Mouse (Mus musculus) embryo, embryonic 10 days (tissue): ENCODE measurements at regions not wholly inside any gene's neighbourhood (a gene's known extent, or its start where the extent isn't known, plus 50 kb on each side); places are given as distances from the start of the nearest gene placed in this dataset.

Source experiments
- DNase-seq: peaks from one replicate; pipeline ENCODE4 v3.0.0-alpha.2; 2015; ENCODE audit warnings: low spot score

GRCm38 (mm10) chr13:97616919-97617318 lies 143.5 kb downstream of the Gm10260 start:
- DNase-seq: no peak

- peak; percentile 72 for DNase-seq
These were observed 153.2 kb downstream of the Gm10260 start for GRCm38 (mm10) chr13:97607221-97607723.

- no peak for DNase-seq
These were observed 156.0 kb downstream of the Gm10260 start for GRCm38 (mm10) chr13:97604451-97604850.

GRCm38 (mm10) chr13:97601135-97601730 lies 159.2 kb downstream of the Gm10260 start:
- DNase-seq: no peak

- no peak for DNase-seq
These were observed 160.3 kb downstream of the Gm10260 start for GRCm38 (mm10) chr13:97600136-97600535.

GRCm38 (mm10) chr13:97598507-97599431 lies 161.7 kb downstream of the Gm10260 start:
- DNase-seq: no peak

- no peak for DNase-seq
These were observed 165.6 kb downstream of the Gm10260 start for GRCm38 (mm10) chr13:97594851-97595250.

- no peak for DNase-seq
These were observed 170.8 kb downstream of the Gm10260 start for GRCm38 (mm10) chr13:97589626-97590025.

- no peak for DNase-seq
These were observed 172.3 kb downstream of the Gm10260 start for GRCm38 (mm10) chr13:97588085-97588484.

GRCm38 (mm10) chr13:97587088-97587487 lies 173.3 kb downstream of the Gm10260 start:
- no peak for DNase-seq

- DNase-seq: no peak
These were observed 176.4 kb downstream of the Gm10260 start for GRCm38 (mm10) chr13:97584045-97584444.

- DNase-seq: no peak
These were observed 179.1 kb downstream of the Gm10260 start for GRCm38 (mm10) chr13:97581380-97581779.

GRCm38 (mm10) chr13:97580241-97580874 lies 180.1 kb downstream of the Gm10260 start:
- peak; percentile 72 for DNase-seq

GRCm38 (mm10) chr13:97578595-97578994 lies 181.8 kb downstream of the Gm10260 start:
- no peak for DNase-seq

GRCm38 (mm10) chr13:97577081-97577785 lies 183.2 kb downstream of the Gm10260 start:
- peak; percentile 46 for DNase-seq

- peak; percentile 66 for DNase-seq
These were observed 186.8 kb downstream of the Gm10260 start for GRCm38 (mm10) chr13:97573601-97574000.

GRCm38 (mm10) chr13:97572352-97572751 lies 188.1 kb downstream of the Gm10260 start:
- DNase-seq: no peak

GRCm38 (mm10) chr13:97570009-97570408 lies 190.4 kb downstream of the Gm10260 start:
- DNase-seq: no peak

- no peak for DNase-seq
These were observed 192.8 kb downstream of the Gm10260 start for GRCm38 (mm10) chr13:97567632-97568031.

GRCm38 (mm10) chr13:97566071-97566470 lies 194.4 kb downstream of the Gm10260 start:
- no peak for DNase-seq

- no peak for DNase-seq
These were observed 198.2 kb downstream of the Gm10260 start for GRCm38 (mm10) chr13:97562241-97562640.

GRCm38 (mm10) chr13:97560789-97561188 lies 199.6 kb downstream of the Gm10260 start:
- no peak for DNase-seq
